Mouse (Mus musculus) ES-Bruce4 (cell line): Measurements from ENCODE around the gene Pld6. TPM values are rescaled to one million over a fixed set of nuclear protein-coding genes. Genes with fewer than 3 reads are reported as not detected.

Experiments used
- H3K27ac ChIP-seq: 2 replicates; pipeline ENCODE4 v1.5.1; 2012; ENCODE audit warnings: low read length, inconsistent platforms; ENCODE audit not compliant: insufficient read depth
- H3K27me3 ChIP-seq: 2 replicates; pipeline ENCODE4 v1.6.1; 2012; ENCODE audit warnings: mild to moderate bottlenecking, low read length, inconsistent platforms; ENCODE audit not compliant: control insufficient read depth, poor library complexity, insufficient read depth, severe bottlenecking
- H3K36me3 ChIP-seq: 2 replicates; pipeline ENCODE4 v1.6.1; 2012; ENCODE audit warnings: inconsistent platforms, mild to moderate bottlenecking, low read length, moderate library complexity; ENCODE audit not compliant: control insufficient read depth, poor library complexity, insufficient read depth, severe bottlenecking
- H3K4me1 ChIP-seq: one replicate; pipeline ENCODE4 v1.8.1; 2011; ENCODE audit warnings: low read length; ENCODE audit not compliant: control insufficient read depth, insufficient read depth
- H3K4me3 ChIP-seq: 2 replicates; pipeline ENCODE4 v1.5.1; 2011; ENCODE audit warnings: low read depth, mild to moderate bottlenecking, low read length
- H3K9ac ChIP-seq: 2 replicates; pipeline ENCODE4 v1.6.1; 2012; ENCODE audit warnings: low read depth, mild to moderate bottlenecking, inconsistent platforms; ENCODE audit not compliant: poor library complexity, severe bottlenecking
- H3K9me3 ChIP-seq: replicated peaks from 2 replicates; pipeline ENCODE4 v1.6.1; 2012; ENCODE audit warnings: mild to moderate bottlenecking, low read length, inconsistent platforms; ENCODE audit not compliant: control insufficient read depth, poor library complexity, insufficient read depth, severe bottlenecking
- CTCF ChIP-seq: IDR thresholded peaks from one replicate; pipeline ENCODE4 v1.8.1; 2011; ENCODE audit warnings: low read depth, low read length
- EP300 ChIP-seq: IDR thresholded peaks from 2 replicates; pipeline ENCODE4 v1.6.1; 2011; ENCODE audit warnings: low read depth, low read length; ENCODE audit not compliant: insufficient read depth
- POLR2A ChIP-seq: IDR thresholded peaks from one replicate; pipeline ENCODE4 v1.8.1; 2011; ENCODE audit warnings: low read length; ENCODE audit not compliant: insufficient read depth
- polyA plus RNA-seq: library from polyadenylated mRNA; stranded (reverse); fragments of >200 nt; gene quantifications from 2 replicates; pipeline ENCODE4 v1.2.4, GENCODE M21; 2011; ENCODE audit warnings: low read depth; ENCODE audit not compliant: missing spikeins, insufficient read depth, insufficient read length

Gene Pld6
- polyA plus RNA-seq, 1 experiment = 5.3 TPM

DNA sequence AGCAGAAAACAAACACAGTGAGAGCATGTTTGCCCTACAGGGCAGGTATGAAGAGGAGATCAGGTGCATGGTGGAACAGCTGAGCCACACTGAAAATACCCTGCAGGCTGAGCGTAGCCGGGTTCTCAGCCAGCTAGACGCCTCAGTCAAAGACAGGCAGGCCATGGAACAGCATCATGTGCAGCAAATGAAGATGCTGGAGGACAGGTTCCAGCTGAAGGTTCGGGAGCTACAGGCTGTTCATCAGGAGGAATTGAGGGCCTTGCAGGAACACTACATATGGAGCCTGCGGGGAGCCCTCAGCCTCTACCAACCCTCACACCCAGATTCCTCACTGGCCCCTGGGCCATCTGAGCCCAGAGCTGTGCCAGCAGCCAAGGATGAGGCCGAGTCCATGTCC, 26.6 kb downstream of the Pld6 start:
- Histone ChIP-seq H3K9me3 (no peaks in the 10 kb centered on the region), H3K27ac (no peak overlapping the region), H3K4me3 (no peak overlapping the region), H3K9ac (no peak overlapping the region), H3K36me3 (peaks cover 9% of the 10 kb centered on the region), H3K27me3 (no peaks in the 10 kb centered on the region), H3K4me1 (no peaks in the 10 kb centered on the region)
- no peak for TF ChIP-seq POLR2A
- no peak for TF ChIP-seq EP300
- no peak for TF ChIP-seq CTCF

- H3K36me3 ChIP-seq = peaks cover 7% of the 10 kb centered on the region
- TF ChIP-seq CTCF (no peak), POLR2A (no peak), EP300 (no peak)
- H3K9ac ChIP-seq = no peak overlapping the region
- H3K4me1 ChIP-seq = no peaks in the 10 kb centered on the region
- H3K27ac ChIP-seq = no peak overlapping the region
- H3K9me3 ChIP-seq = no peaks in the 10 kb centered on the region
- no peak overlapping the region for H3K4me3 ChIP-seq
- no peaks in the 10 kb centered on the region for H3K27me3 ChIP-seq
These were observed 27.8 kb downstream of the Pld6 start for GRCm38 (mm10) chr11:59759626-59760025.

DNA sequence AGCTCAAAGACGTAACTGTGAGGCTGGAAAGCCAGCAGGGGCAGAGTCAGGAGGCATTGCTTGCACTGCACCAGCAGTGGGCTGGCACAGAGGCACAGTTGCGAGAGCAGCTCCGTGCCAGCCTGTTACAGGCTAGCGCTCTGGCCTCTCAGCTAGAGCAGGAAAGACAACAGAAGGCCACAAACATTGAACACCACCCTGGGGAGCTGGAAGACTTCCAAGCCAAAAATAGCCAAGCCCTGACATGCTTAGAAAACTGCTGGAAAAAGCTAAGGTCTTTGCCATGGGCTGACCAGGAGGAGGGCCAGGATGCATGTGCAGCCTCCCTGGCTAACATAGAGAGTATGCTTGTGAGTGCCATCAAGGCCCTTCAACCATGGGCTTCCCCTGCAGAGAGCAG, 28.3 kb downstream of the Pld6 start:
- H3K9ac ChIP-seq = no peak overlapping the region
- H3K27ac ChIP-seq = no peak overlapping the region
- TF ChIP-seq CTCF = no peak
- no peak for TF ChIP-seq EP300
- H3K27me3 ChIP-seq = no peaks in the 10 kb centered on the region
- H3K4me3 ChIP-seq = no peak overlapping the region
- H3K9me3 ChIP-seq = no peaks in the 10 kb centered on the region
- peaks cover 5% of the 10 kb centered on the region for H3K36me3 ChIP-seq
- H3K4me1 ChIP-seq = no peaks in the 10 kb centered on the region

DNA sequence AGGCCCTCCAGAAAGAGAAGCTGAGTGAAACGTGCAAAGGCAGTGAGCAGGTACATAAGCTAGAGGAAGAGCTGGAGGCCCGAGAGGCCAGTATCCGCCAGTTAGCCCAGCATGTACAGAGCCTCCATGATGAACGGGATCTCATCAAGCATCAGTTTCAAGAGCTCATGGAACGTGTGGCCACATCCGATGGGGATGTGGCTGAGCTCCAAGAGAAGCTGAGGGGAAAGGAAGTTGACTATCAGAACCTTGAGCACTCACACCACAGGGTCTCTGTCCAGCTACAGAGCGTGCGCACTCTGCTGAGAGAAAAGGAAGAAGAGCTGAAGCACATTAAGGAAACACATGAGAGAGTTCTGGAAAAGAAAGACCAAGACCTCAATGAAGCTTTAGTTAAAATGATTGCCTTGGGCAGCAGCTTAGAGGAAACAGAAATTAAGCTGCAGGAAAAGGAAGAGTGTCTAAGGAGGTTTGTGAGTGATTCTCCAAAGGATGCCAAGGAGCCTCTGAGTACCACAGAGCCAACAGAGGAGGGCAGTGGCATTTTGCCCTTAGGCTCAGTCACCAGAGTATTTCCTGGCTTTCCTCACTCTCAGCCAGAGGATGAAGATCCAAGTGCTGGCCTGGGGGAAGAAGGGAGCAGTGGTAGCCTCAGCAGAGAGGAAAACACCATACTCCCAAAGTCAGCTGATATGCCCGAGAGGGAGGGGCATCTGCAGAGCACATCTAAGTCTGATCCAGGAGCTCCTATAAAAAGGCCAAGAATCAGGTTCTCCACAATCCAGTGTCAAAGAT, 29.1 kb downstream of the Pld6 start:
- no peaks in the 10 kb centered on the region for H3K27me3 ChIP-seq
- no peak overlapping the region for H3K4me3 ChIP-seq
- H3K9me3 ChIP-seq = no peaks in the 10 kb centered on the region
- H3K36me3 ChIP-seq = peaks cover 5% of the 10 kb centered on the region
- no peak overlapping the region for H3K9ac ChIP-seq
- H3K4me1 ChIP-seq = no peaks in the 10 kb centered on the region
- no peak overlapping the region for H3K27ac ChIP-seq
- no peak for TF ChIP-seq POLR2A
- no peak for TF ChIP-seq EP300
- TF ChIP-seq CTCF = no peak

- peaks cover 8% of the 10 kb centered on the region for H3K36me3 ChIP-seq
- no peaks in the 10 kb centered on the region for H3K27me3 ChIP-seq
- no peak overlapping the region for H3K27ac ChIP-seq
- H3K9me3 ChIP-seq = no peaks in the 10 kb centered on the region
- no peak overlapping the region for H3K4me3 ChIP-seq
- TF ChIP-seq CTCF = no peak
- TF ChIP-seq EP300 = no peak
- TF ChIP-seq POLR2A = no peak
- H3K9ac ChIP-seq = no peak overlapping the region
- H3K4me1 ChIP-seq = no peaks in the 10 kb centered on the region
These were observed 31.1 kb downstream of the Pld6 start for GRCm38 (mm10) chr11:59756351-59756750.

DNA sequence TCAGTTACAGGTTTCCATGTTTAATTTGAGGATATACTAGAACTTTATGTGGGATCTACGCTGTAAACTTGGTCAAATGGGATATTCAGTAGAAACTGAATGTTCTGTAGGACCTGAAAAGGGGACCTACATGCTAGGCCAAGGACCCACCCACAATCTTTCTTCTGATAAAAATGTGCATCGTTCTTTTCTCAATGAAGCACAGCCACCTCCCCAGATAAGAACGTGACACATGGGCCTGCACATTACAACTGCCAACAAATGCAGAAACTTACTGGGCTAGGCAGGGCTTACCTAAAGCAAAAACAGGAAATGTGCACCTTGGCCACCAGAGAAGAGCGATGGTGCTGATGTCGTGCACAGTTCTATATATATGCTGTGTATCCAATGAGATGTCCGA, 32.9 kb downstream of the Pld6 start:
- no peaks in the 10 kb centered on the region for H3K4me1 ChIP-seq
- H3K9me3 ChIP-seq = no peaks in the 10 kb centered on the region
- peaks cover 10% of the 10 kb centered on the region for H3K36me3 ChIP-seq
- TF ChIP-seq CTCF (no peak), EP300 (no peak), POLR2A (no peak)
- H3K9ac ChIP-seq = no peak overlapping the region
- H3K4me3 ChIP-seq = no peak overlapping the region
- H3K27me3 ChIP-seq = no peaks in the 10 kb centered on the region
- no peak overlapping the region for H3K27ac ChIP-seq
